Mouse (Mus musculus) subcutaneous adipose tissue, adult 2 months (tissue): ENCODE measurements around the gene Nop16. TPM values are rescaled to one million over a fixed set of nuclear protein-coding genes. Genes with fewer than 3 reads are reported as not detected.

ENCODE experiments used
- polyA plus RNA-seq: library from polyadenylated mRNA; depleted of rRNA; stranded (reverse); fragments of >200 nt; gene quantifications from 2 replicates; pipeline ENCODE4 v1.2.3, GENCODE M21; 2012; ENCODE audit warnings: low replicate concordance; rRNA removed

The Nop16 gene
- polyA plus RNA-seq: 10.1 and 18.2 TPM in 2 replicates

DNA sequence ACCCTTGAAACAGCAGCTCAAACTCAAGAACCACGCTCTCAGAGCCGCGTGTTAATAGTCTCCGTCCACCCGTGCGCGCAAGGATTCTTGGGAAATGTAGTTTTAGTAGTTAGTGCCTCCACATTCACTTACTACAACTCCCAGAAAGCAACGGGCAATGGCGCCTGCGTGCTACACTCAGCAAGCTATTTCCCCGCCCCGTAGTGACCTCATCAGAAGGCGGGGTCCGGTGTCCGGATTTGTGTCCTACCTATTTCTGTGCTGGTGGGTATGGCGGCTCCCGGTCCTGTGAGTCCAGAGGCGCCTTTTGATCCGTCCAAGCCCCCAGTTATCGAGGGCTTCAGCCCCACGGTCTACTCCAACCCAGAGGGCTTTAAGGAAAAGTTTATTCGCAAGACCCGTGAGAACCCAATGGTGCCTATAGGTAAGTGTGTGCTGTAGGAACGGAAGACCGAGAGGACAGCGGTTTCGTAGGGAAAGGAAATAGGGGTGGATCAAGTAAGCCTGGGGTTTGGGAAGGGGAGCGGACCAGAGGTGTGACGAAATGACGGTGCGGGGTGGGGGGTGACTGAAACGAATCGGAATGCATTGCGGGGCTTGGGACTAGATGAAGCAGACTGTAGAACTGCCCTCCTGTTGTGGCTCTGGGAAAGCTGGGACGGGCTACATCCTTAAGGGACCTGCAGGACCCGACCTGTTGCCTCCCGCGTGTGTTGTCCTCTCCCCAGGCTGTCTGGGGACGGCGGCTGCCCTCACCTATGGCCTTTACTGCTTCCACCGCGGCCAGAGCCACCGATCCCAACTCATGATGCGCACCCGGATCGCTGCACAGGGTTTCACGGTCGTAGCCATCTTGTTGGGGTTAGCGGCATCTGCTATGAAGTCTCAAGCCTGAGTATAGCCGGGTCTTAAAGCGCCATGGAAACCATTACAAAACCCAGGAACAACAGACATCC lies at the start of gene Nop16, which contains the start of gene Higd2a:
TSS of gene Nop16 (minus strand) at position 95 of the 956 bp plus-strand sequence.
TSS of gene Higd2a (plus strand) at position 212 of the 956 bp plus-strand sequence.

DNA sequence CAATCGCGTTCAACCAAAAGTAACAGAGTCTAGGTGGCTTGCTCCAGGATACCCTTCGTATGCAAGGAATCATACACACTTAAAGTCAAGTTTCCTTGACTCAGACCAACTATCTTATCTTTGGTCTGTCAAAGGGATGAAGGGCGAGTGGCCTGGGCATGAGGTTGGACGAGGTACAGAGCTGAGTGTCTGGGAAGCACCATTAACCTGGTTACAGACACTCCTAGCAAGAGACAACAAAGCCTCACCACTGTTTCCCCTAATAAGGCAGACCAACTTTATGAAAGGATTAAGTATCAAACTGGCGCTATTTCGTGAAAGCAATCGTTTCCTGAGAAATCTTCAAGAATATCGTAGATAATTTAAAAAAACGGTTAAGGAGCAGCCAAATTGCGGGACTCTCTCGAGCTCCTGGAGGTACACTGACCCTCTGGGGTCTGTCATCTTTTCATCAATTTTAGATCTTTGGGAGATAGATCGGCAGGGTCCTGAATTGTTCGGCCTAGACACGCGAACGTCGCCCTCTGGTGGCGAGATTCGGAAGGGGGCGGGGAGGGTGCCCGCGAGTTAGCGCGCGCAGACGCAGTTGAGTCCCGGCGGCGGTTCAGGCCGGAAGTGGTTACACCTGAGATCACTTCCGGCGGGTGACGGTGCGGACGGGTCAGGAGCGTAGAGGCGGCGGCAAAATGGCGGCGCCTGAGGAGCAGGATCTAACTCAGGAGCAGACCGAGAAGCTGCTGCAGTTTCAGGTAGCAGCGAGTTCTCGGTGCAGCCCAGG lies 31.5 kb upstream of the Nop16 start, which contains the start of gene Faf2:
TSS of gene Faf2 (plus strand) at position 630 of the 778 bp plus-strand sequence.

DNA sequence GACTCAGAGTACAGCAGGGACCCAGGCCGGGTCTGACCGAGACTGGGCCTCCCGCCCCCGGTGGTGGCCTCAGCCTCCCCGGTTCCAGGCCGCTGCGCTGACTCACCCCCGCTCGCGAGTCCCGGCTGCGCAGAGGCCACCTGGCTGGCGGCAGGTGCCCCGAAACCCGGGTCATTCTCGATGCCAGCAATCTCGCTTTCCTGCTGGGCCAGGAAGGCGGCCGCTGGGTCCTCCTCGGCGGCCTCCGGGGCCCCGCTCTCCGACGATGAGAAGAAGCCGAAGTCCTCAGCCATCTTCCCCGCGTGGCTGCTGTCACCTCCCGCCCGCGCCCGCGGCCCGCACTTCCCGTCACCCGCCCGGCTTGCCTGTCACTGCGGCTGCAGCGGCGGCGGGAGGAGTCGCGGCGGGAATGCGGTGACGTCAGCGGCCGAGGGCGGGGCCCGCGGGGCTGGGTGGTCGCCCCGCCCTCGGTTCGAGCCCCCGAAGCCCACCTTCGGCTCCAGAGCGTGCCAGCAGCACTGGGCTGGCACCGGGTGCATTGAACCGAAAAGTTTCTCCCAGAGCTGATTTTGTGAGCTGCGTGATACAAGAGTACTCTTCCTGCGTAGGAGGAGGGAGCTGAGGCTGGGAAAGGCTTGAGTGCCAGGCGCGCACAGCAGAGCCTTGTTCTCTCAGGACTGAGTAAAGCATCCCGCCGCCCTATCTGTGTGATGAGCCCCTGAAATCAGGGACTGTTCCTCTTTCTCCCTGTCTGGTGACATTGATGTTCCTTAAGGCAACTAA lies 21.3 kb upstream of the Nop16 start, which contains the start of gene Cltb:
TSS of gene Cltb (minus strand) at position 373 of the 783 bp plus-strand sequence.

DNA sequence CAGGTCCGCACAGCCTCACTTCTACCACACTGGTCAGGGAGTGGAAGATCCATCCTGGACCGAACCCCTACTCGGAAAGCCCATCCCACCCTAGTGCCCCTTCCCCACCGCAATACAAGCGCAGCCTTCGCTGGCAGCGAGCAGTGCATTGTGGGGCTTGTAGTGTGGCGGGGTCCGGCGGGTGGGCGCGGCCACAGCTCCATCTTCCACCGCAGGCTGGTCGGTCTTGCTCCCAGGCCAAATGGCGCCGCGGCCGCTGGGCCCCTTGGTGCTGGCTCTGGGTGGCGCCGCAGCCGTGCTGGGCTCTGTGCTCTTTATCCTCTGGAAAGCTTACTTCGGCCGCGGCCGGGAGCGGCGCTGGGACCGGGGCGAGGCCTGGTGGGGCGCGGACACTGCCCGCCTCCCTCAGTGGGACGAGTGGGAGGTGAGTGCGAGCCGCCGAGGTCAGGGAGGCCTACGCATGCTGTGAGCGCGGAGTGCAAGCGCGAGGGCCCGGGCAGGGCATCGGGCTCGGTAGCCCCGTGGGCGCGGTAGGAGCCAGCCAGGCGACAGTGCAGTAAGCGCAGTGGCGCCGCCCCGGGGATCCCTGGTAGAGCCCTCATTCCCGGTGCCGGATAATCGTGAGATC lies 14.9 kb downstream of the Nop16 start, which contains the start of gene Arl10:
TSS of gene Arl10 (plus strand) at position 162 of the 628 bp plus-strand sequence.

DNA sequence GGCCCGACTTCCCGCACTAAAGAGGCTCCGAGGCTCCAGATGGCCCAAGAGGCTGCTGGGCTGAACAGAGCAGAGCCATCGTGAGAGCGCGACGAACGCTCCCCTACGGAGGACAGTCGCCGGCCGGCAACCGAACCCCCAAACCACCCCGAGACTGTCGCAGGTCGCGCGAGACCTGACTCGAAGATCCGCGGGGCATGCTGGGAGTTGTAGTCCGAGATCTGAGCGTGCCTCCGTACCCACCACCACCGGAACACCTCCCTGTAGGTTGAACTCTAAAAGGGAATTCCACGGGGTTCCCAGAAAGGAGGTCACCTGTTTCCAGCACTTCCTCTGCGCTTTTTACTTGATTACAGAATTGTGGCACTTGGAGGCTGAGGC lies 24.7 kb downstream of the Nop16 start, which contains the start of gene 4833439L19Rik:
TSS of gene 4833439L19Rik (minus strand) at position 235 of the 381 bp plus-strand sequence.

Other genes with a start within 250 kb of the Nop16 start
- gene Cplx2, start 218.7 kb downstream of the Nop16 start, polyA plus RNA-seq: 5.1 and 25.4 TPM in 2 replicates
- gene Thoc3, start 121.2 kb downstream of the Nop16 start, polyA plus RNA-seq: 34.1 and 44.3 TPM in 2 replicates
- 6.7 and 13.6 TPM in 2 replicates for gene Simc1, start 86.3 kb downstream of the Nop16 start, polyA plus RNA-seq
- 118 and 142 TPM in 2 replicates for gene 4833439L19Rik, start 24.7 kb downstream of the Nop16 start, polyA plus RNA-seq
- gene Arl10, start 15.1 kb downstream of the Nop16 start, polyA plus RNA-seq: 23.0 and 32.7 TPM in 2 replicates
- gene Higd2a, start 117 bp upstream of the Nop16 start, polyA plus RNA-seq: 131 and 268 TPM in 2 replicates
- 40.9 and 68.4 TPM in 2 replicates for gene Cltb, start 21.3 kb upstream of the Nop16 start, polyA plus RNA-seq
- gene Faf2, start 31.7 kb upstream of the Nop16 start, polyA plus RNA-seq: 27.0 and 43.0 TPM in 2 replicates
- gene Rnf44, start 103.8 kb upstream of the Nop16 start, polyA plus RNA-seq: 117 and 169 TPM in 2 replicates
- 0.05 and 0.10 TPM in 2 replicates for gene Cdhr2, start 111.4 kb upstream of the Nop16 start, polyA plus RNA-seq
- 0.30 and 0.35 TPM in 2 replicates for gene Gprin1, start 159.8 kb upstream of the Nop16 start, polyA plus RNA-seq
- 0.23 TPM in 1 of 2 replicates, not detected in the other for gene Sncb, start 176.5 kb upstream of the Nop16 start, polyA plus RNA-seq
- gene Eif4e1b, start 193.9 kb upstream of the Nop16 start, polyA plus RNA-seq: not detected in 2 replicates
- gene Tspan17, start 199.3 kb upstream of the Nop16 start, polyA plus RNA-seq: 31.1 and 92.2 TPM in 2 replicates